25 mouse cellular contexts compared by ENCODE assay signal in genomic region chr7:47085075-47085474, GRCm38 (mm10). TPM values are rescaled to one million over a fixed set of nuclear protein-coding genes. Genes with fewer than 3 reads are reported as not detected.
A peak's percentile ranks its signal among the peaks of the same experiment; 100 is the strongest.
DNase-seq lines count a peak whose midpoint lies in the region; ATAC-seq and TF ChIP-seq lines count a peak whose summit lies in the region.
"Had no signal": no experiment of that assay in that cellular context is flagged by ENCODE, and none has a peak within 500 bp of the region (broad histone marks: within the 10 kb centered on the region; RNA-seq: fewer than 3 reads in every experiment).

No protein-coding gene starts in this region.

- DNase-seq in forebrain, postnatal 0 days: peak; percentile 13
- no peak for DNase-seq in midbrain, postnatal 0 days (ENCODE audit: low spot score)
- no peak for DNase-seq in B cell, adult 2 months
- no peak for DNase-seq in heart, adult 9 months (ENCODE audit: low spot score in 2 of 2)
- DNase-seq: adrenal gland, adult 8-10 months; adrenal gland, postnatal 14 days; adrenal gland, postnatal 36 days; cerebellum, adult 11 months; cerebellum, adult 18-20 months; cerebellum, adult 8-10 months; cerebellum, adult 9-11 months; cerebellum, postnatal 14 days; cerebellum, postnatal 36 days had no signal

- H3K36me3 ChIP-seq in forebrain, postnatal 0 days (ENCODE audit: insufficient read depth): peaks cover 68% of the 10 kb centered on the region
- peaks cover 31% of the 10 kb centered on the region for H3K36me3 ChIP-seq in forebrain, embryonic 13.5 days (ENCODE audit: poor library complexity, severe bottlenecking)
- H3K36me3 ChIP-seq in midbrain, postnatal 0 days (ENCODE audit: insufficient read depth, low read length): peaks cover 71% of the 10 kb centered on the region
- H3K36me3 ChIP-seq in midbrain, embryonic 13.5 days: peaks cover 95% of the 10 kb centered on the region
- H3K36me3 ChIP-seq: embryonic facial prominence, embryonic 10.5 days; embryonic facial prominence, embryonic 12.5 days; G1E had no signal

- H3K4me1 ChIP-seq in forebrain, postnatal 0 days (ENCODE audit: insufficient read depth): no peaks in the 10 kb centered on the region
- no peaks in the 10 kb centered on the region for H3K4me1 ChIP-seq in forebrain, embryonic 13.5 days
- H3K4me1 ChIP-seq in midbrain, postnatal 0 days (ENCODE audit: insufficient read depth, low read length): no peaks in the 10 kb centered on the region
- H3K4me1 ChIP-seq in midbrain, embryonic 13.5 days (replicated peaks): no peaks in the 10 kb centered on the region
- peaks cover 9% of the 10 kb centered on the region; the same call in 1 of the 2 replicates for H3K4me1 ChIP-seq in cortical plate, adult 2 months (ENCODE audit: control insufficient read depth, insufficient read depth, low read length)
- H3K4me1 ChIP-seq: embryonic facial prominence, embryonic 10.5 days; embryonic facial prominence, embryonic 12.5 days had no signal

- TF ChIP-seq CTCF in forebrain, postnatal 0 days (IDR thresholded peaks at IDR 0.05; ENCODE audit: low read depth): no peak
- no peak for TF ChIP-seq CTCF in midbrain, postnatal 0 days (IDR thresholded peaks at IDR 0.05)
- no peak for TF ChIP-seq CTCF in cortical plate, adult 2 months (IDR thresholded peaks at IDR 0.05; ENCODE audit: extremely low read depth, insufficient read depth, low read length)

- H3K27me3 ChIP-seq in forebrain, postnatal 0 days (ENCODE audit: insufficient read depth, low read length): no peaks in the 10 kb centered on the region
- no peaks in the 10 kb centered on the region for H3K27me3 ChIP-seq in forebrain, embryonic 13.5 days
- no peaks in the 10 kb centered on the region for H3K27me3 ChIP-seq in midbrain, postnatal 0 days (ENCODE audit: insufficient read depth, low read length)
- no peaks in the 10 kb centered on the region for H3K27me3 ChIP-seq in midbrain, embryonic 13.5 days
- H3K27me3 ChIP-seq: CH12.LX; embryonic facial prominence, embryonic 12.5 days; forebrain, embryonic 15.5 days had no signal

- no peak overlapping the region for H3K4me3 ChIP-seq in forebrain, postnatal 0 days (ENCODE audit: low read depth, low read length)
- H3K4me3 ChIP-seq in forebrain, embryonic 13.5 days: no peak overlapping the region
- no peak overlapping the region for H3K4me3 ChIP-seq in midbrain, postnatal 0 days (ENCODE audit: low read depth, low read length)
- no peak overlapping the region for H3K4me3 ChIP-seq in midbrain, embryonic 13.5 days (replicated peaks)
- H3K4me3 ChIP-seq in cortical plate, adult 2 months (ENCODE audit: insufficient read depth, low read length): no peak overlapping the region
- H3K4me3 ChIP-seq: embryonic facial prominence, embryonic 10.5 days; embryonic facial prominence, embryonic 12.5 days; forebrain, embryonic 15.5 days had no signal

- 63% methylated on average over 1 of the region's 1 CpGs for WGBS in forebrain, postnatal 0 days
- WGBS in forebrain, embryonic 13.5 days: 86% methylated on average over 1 of the region's 1 CpGs
- WGBS in midbrain, postnatal 0 days: 45% methylated on average over 1 of the region's 1 CpGs
- 83% methylated on average over 1 of the region's 1 CpGs for whole genome bisulfite sequencing in midbrain, embryonic 13.5 days

- no peak overlapping the region for H3K9ac ChIP-seq in forebrain, postnatal 0 days
- H3K9ac ChIP-seq in forebrain, embryonic 13.5 days: no peak overlapping the region
- 0 out of 2 replicates have a peak overlapping the region, but pooled peaks have one; percentile 13 for H3K9ac ChIP-seq in midbrain, postnatal 0 days (replicated peaks; ENCODE audit: low read length, poor library complexity, severe bottlenecking)
- no peak overlapping the region for H3K9ac ChIP-seq in midbrain, embryonic 13.5 days (replicated peaks)
- H3K9ac ChIP-seq: embryonic facial prominence, embryonic 12.5 days; forebrain, embryonic 15.5 days had no signal

- no peak overlapping the region for H3K4me2 ChIP-seq in forebrain, postnatal 0 days (ENCODE audit: low read depth)
- no peak overlapping the region for H3K4me2 ChIP-seq in forebrain, embryonic 13.5 days
- no peak overlapping the region for H3K4me2 ChIP-seq in midbrain, postnatal 0 days (ENCODE audit: low read depth, low read length, poor library complexity, severe bottlenecking)
- H3K4me2 ChIP-seq in midbrain, embryonic 13.5 days (replicated peaks): no peak overlapping the region
- H3K4me2 ChIP-seq: embryonic facial prominence, embryonic 12.5 days; forebrain, embryonic 15.5 days had no signal

- peak overlapping the region; percentile 45; the same call in 1 of the 2 replicates for H3K27ac ChIP-seq in forebrain, postnatal 0 days (ENCODE audit: low read depth, low read length)
- H3K27ac ChIP-seq in forebrain, embryonic 13.5 days: no peak overlapping the region
- no peak overlapping the region for H3K27ac ChIP-seq in midbrain, postnatal 0 days (ENCODE audit: low read depth, low read length)
- no peak overlapping the region for H3K27ac ChIP-seq in midbrain, embryonic 13.5 days
- peak overlapping the region; percentile 52; the same call in 1 of the 2 replicates for H3K27ac ChIP-seq in cortical plate, adult 2 months (ENCODE audit: insufficient read depth, low read length)
- H3K27ac ChIP-seq: embryonic facial prominence, embryonic 10.5 days; embryonic facial prominence, embryonic 12.5 days; forebrain, embryonic 15.5 days had no signal

- ATAC-seq in forebrain, postnatal 0 days: peak; percentile 86
- no peak for ATAC-seq in forebrain, embryonic 13.5 days
- ATAC-seq in midbrain, postnatal 0 days (ENCODE audit: low FRiP score): 0 out of 2 replicates have a peak, but pooled peaks have one; percentile 19
- no peak for ATAC-seq in midbrain, embryonic 13.5 days
- ATAC-seq: activated CD4-positive, CD25-positive, alpha-beta regulatory T cell, adult 4 months; CD4-positive, CD25-positive, alpha-beta regulatory T cell, adult 4 months; forebrain, embryonic 15.5 days; Patski had no signal

- no peak for TF ChIP-seq POLR2A in cortical plate, adult 2 months (IDR thresholded peaks at IDR 0.05; ENCODE audit: extremely low read depth, insufficient read depth, low read length)

- no peaks in the 10 kb centered on the region for H3K9me3 ChIP-seq in forebrain, postnatal 0 days (ENCODE audit: low read length)
- H3K9me3 ChIP-seq in forebrain, embryonic 13.5 days (replicated peaks): no peaks in the 10 kb centered on the region
- H3K9me3 ChIP-seq in midbrain, postnatal 0 days (ENCODE audit: low read length): no peaks in the 10 kb centered on the region
- H3K9me3 ChIP-seq in midbrain, embryonic 13.5 days: no peaks in the 10 kb centered on the region
- H3K9me3 ChIP-seq: embryonic facial prominence, embryonic 10.5 days; embryonic facial prominence, embryonic 12.5 days; forebrain, embryonic 15.5 days; G1E had no signal

RNA-seq across cellular contexts. Expression of gene Tmem86a, which starts 34.7 kb away (rescaled TPM):
- 9.5 and 12.0 TPM in 2 replicates for total RNA-seq in forebrain, postnatal 0 days (2014; rRNA removed)
- polyA plus RNA-seq in forebrain, postnatal 0 days (2015; fragmentation: Nextera tagmentation; extraction: Ambion mirVana): 32.9 and 37.3 TPM in 2 replicates
- 19.0 and 20.0 TPM in 2 replicates for polyA plus RNA-seq in forebrain, embryonic 13.5 days (2015; fragmentation: Nextera tagmentation; extraction: Ambion mirVana)
- 15.1 and 16.0 TPM in 2 replicates for total RNA-seq in midbrain, postnatal 0 days (2014; rRNA removed)
- 29.0 and 30.1 TPM in 2 replicates for polyA plus RNA-seq in midbrain, postnatal 0 days (2015; fragmentation: Nextera tagmentation; extraction: Ambion mirVana)
- polyA plus RNA-seq in midbrain, embryonic 13.5 days (2015; fragmentation: Nextera tagmentation; extraction: Ambion mirVana): 21.5 and 22.6 TPM in 2 replicates
- 22.5 and 22.6 TPM in 2 replicates for polyA plus RNA-seq in cortical plate, adult 2 months (2012; rRNA removed)

RNA-seq across cellular contexts. Expression of gene Ptpn5, which starts 48.4 kb away (rescaled TPM):
- 57.1 and 67.4 TPM in 2 replicates for total RNA-seq in forebrain, postnatal 0 days (2014; rRNA removed)
- 101 and 132 TPM in 2 replicates for polyA plus RNA-seq in forebrain, postnatal 0 days (2015; fragmentation: Nextera tagmentation; extraction: Ambion mirVana)
- 38.8 and 46.9 TPM in 2 replicates for polyA plus RNA-seq in forebrain, embryonic 13.5 days (2015; fragmentation: Nextera tagmentation; extraction: Ambion mirVana)
- 114 and 124 TPM in 2 replicates for total RNA-seq in midbrain, postnatal 0 days (2014; rRNA removed)
- polyA plus RNA-seq in midbrain, postnatal 0 days (2015; fragmentation: Nextera tagmentation; extraction: Ambion mirVana): 187 and 195 TPM in 2 replicates
- 98.6 and 102 TPM in 2 replicates for polyA plus RNA-seq in midbrain, embryonic 13.5 days (2015; fragmentation: Nextera tagmentation; extraction: Ambion mirVana)
- polyA plus RNA-seq in cortical plate, adult 2 months (2012; rRNA removed): 205 and 221 TPM in 2 replicates
- total RNA-seq: common myeloid progenitor, adult 5-6 weeks had no signal
- polyA plus RNA-seq: G1E had no signal

Comparison
In these comparisons a context has a peak if more than half of its experiments do, and no peak if none do; other contexts are left out.
1. ATAC-seq: peak in forebrain, postnatal 0 days (single experiment) and midbrain, postnatal 0 days (single experiment); none in forebrain, embryonic 13.5 days (single experiment) and midbrain, embryonic 13.5 days (single experiment).
2. H3K27ac ChIP-seq: peak in forebrain, postnatal 0 days (single experiment) and cortical plate, adult 2 months (single experiment); none in forebrain, embryonic 13.5 days (single experiment), midbrain, postnatal 0 days (single experiment) and midbrain, embryonic 13.5 days (single experiment).